Mouse (Mus musculus) ES-Bruce4 (cell line): ENCODE measurements around the gene Ppip5k2.

Experiments
- CTCF ChIP-seq: IDR thresholded peaks from one replicate; pipeline ENCODE4 v1.8.1; 2011; ENCODE audit warnings: low read depth, low read length
- EP300 ChIP-seq: IDR thresholded peaks from 2 replicates; pipeline ENCODE4 v1.6.1; 2011; ENCODE audit warnings: low read depth, low read length; ENCODE audit not compliant: insufficient read depth
- POLR2A ChIP-seq: IDR thresholded peaks from one replicate; pipeline ENCODE4 v1.8.1; 2011; ENCODE audit warnings: low read length; ENCODE audit not compliant: insufficient read depth

DNA sequence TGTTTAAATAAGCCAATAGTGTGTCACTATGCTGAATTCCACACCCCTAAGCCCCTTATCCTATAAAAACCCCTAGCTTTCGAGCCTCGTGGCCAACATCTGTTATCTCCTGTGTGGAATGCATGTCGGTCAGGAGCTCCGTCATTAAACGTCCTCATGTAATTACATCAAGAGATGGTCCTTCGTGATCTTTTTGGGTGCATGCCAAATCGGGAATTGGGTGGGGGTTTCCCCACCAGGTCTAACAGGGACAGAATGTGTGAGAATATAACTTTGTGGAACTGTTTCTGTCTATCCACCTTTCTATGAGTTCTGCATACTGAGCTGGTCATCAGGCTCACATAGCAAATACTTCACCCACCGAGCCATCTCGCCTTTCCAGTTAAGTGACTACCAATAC lies 25.7 kb upstream of the Ppip5k2 start:
- TF ChIP-seq CTCF: no peak
- no peak for TF ChIP-seq POLR2A
- no peak for TF ChIP-seq EP300
